Mouse (Mus musculus): ENCODE data around the gene Slc5a6. TPM values are rescaled to one million over a fixed set of nuclear protein-coding genes. Genes with fewer than 3 reads are reported as not detected.

Gene Slc5a6
- polyA plus RNA-seq (2014; fragmentation: Nextera tagmentation; extraction: Ambion mirVana) = 5.5 and 10.9 TPM in 2 replicates

DNA sequence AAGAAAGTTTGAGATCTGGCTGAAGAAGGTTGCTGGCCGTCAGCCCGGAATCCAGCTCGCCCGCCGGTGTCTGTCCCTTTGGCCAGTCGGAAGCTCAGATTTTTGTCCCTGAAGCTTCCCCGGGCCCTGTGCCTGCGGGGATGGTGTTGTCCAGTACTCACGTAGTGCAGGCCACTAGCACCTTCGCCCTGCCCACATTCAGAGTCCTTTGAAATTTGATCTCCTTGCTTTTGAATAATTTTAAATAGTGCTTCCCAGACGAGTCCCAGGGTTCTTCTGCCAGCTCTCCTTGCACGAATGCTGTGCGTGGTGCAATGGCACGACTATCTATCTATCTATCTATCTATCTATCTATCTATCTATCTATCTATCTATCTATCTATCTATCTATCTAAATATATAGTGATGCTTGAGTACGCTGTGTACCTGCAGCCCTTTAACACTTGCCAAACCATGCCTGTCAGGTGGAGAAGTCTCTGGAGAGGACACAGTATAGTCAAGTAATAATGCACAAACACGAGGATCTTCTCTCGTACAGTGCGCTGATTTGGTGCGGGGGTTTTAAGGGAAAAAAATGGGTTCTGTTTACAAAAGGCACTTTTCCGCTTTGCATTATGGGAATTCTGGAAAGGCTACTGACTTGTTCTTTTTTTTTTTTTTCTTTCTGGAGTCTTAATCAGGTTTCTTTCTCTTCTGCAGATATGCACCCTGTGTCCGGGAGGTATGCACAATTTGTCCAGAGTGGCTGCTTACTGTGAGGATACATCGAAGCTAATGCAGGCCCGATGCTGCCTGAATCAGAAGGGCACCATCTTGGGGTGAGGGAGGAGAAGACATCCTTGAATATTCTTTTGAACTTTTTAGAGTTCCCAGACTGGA, at the start of gene Slc5a6:
Slc5a6 (minus strand) TSS at position 162 of the 879 bp plus-strand sequence.
- ATAC-seq (ENCODE audit: low FRiP score, low TSS enrichment) = peak; percentile 41
- Histone ChIP-seq H3K4me2 (replicated peaks; ENCODE audit: low read depth, low read length) (peak within 1 kb of the TSS; percentile 78), H3K27me3 (ENCODE audit: control insufficient read depth, insufficient read depth, low read length) (no peaks in the 10 kb centered on the region), H3K9ac (ENCODE audit: low read depth, low read length) (peak within 1 kb of the TSS; percentile 71), H3K4me3 (ENCODE audit: low read length) (peak within 1 kb of the TSS; percentile 70), H3K36me3 (ENCODE audit: control insufficient read depth, insufficient read depth, low read length) (peaks cover 6% of the 10 kb centered on the region; the same call in 1 of the 2 replicates), H3K27ac (ENCODE audit: low read depth, low read length) (peak within 1 kb of the TSS; percentile 92), H3K4me1 (ENCODE audit: control insufficient read depth, insufficient read depth, low read length) (peaks cover 9% of the 10 kb centered on the region; the same call in 1 of the 2 replicates), H3K9me3 (ENCODE audit: control insufficient read depth, low read length) (no peaks in the 10 kb centered on the region)
- 1% methylated on average over 23 of the region's 23 CpGs for WGBS

DNA sequence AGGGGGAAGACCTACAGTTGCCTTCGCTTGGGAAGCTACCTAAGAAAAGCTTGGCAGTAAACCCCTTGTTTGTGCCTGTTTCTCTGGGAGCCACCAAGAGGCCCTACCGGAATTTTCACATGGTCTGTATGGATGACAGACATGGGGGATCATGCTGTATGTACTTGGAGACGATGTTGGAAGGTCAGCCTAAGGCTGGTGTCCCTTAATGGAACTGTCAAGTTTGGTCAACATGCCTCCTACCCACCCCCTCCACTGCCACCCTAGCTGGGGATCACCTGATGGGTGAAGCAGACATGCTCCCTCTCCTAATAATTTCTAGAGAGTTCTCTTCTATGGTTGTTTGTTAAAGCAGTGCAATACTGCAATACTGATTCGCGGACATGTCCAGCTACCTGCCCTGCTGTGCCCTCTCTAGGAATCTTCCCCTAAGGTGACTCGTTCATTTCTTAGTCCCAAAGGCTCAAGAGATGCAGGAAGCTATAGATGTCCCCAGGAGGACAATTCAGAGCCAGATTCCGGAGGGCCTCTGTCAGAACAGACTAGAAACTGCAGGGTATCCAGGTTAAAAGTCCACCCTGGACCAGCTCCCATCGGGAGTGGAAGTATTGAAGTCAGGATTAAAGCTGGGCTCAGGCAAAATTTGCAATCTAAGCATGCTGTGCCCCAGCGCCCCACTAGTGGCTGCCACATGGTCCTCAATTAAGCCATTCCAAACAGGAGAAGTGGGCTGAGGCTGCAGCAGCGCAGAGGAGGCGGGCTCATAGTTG, 47.2 kb upstream of the Slc5a6 start:
- no peak for ATAC-seq (ENCODE audit: low FRiP score, low TSS enrichment)
- 17% methylated on average over 11 of the region's 11 CpGs for WGBS
- Histone ChIP-seq H3K9ac (ENCODE audit: low read depth, low read length) (no peak overlapping the region), H3K4me1 (ENCODE audit: control insufficient read depth, insufficient read depth, low read length) (peaks cover 20% of the 10 kb centered on the region; the same call in 1 of the 2 replicates), H3K4me2 (replicated peaks; ENCODE audit: low read depth, low read length) (peak overlapping the region; percentile 45; the same call in 1 of the 2 replicates), H3K9me3 (ENCODE audit: control insufficient read depth, low read length) (no peaks in the 10 kb centered on the region), H3K27me3 (ENCODE audit: control insufficient read depth, insufficient read depth, low read length) (peaks cover 57% of the 10 kb centered on the region), H3K4me3 (ENCODE audit: low read length) (peak overlapping the region; percentile 20), H3K27ac (ENCODE audit: low read depth, low read length) (no peak overlapping the region), H3K36me3 (ENCODE audit: control insufficient read depth, insufficient read depth, low read length) (no peaks in the 10 kb centered on the region)

DNA sequence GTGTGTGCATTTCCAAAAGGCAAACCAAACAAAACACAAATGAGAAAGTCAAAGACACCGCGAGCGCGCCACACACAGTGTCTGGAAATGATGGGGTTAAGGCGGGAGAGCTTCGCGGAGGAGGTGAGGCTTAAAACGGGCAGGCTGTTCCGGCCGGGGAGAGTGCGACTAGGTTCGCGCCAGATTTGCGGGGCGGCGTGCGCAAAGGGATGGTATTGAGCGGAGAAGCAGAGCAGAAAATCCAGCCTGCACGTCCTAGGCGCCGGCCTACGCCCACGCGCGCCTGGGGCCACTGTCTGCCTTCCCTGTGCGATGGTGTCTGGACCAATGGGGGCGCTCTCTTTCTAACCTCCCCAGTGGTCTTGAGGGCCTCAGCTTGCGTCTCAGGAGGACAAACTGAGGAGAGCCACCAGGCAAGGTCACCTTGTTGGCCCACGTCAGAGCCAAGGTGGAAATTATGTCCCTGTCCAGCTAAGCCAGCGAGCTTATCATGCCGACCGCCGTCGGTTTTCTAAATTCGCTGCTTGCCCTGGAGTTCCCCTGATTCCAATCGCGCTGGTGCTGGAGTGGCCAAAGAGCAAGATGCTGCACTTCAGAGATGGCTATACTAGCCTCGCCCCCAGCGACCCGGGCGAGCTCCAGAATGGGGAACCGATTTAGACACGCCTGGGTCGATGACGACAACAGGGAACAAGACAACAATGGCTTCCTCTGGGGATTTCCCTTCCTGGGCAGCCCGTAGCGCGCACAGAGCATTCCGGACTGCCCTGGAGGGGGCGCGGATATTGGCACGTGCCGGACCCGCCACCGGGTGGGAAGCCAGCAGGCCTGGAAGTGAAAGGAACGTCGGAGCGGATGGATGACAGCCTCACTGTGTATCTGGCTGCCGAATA, 46.3 kb upstream of the Slc5a6 start:
- H3K27me3 ChIP-seq (ENCODE audit: control insufficient read depth, insufficient read depth, low read length) = peaks cover 65% of the 10 kb centered on the region
- WGBS = under 1% methylated on average over 59 of the region's 59 CpGs
- peak; percentile 26; the same call in 1 of the 2 replicates for ATAC-seq (ENCODE audit: low FRiP score, low TSS enrichment)
- H3K4me2 ChIP-seq (replicated peaks; ENCODE audit: low read depth, low read length) = peak overlapping the region; percentile 45
- no peak overlapping the region for H3K27ac ChIP-seq (ENCODE audit: low read depth, low read length)
- H3K4me3 ChIP-seq (ENCODE audit: low read length) = peak overlapping the region; percentile 20
- no peaks in the 10 kb centered on the region for H3K9me3 ChIP-seq (ENCODE audit: control insufficient read depth, low read length)
- no peak overlapping the region for H3K9ac ChIP-seq (ENCODE audit: low read depth, low read length)
- no peaks in the 10 kb centered on the region for H3K36me3 ChIP-seq (ENCODE audit: control insufficient read depth, insufficient read depth, low read length)
- peaks cover 20% of the 10 kb centered on the region; the same call in 1 of the 2 replicates for H3K4me1 ChIP-seq (ENCODE audit: control insufficient read depth, insufficient read depth, low read length)

DNA sequence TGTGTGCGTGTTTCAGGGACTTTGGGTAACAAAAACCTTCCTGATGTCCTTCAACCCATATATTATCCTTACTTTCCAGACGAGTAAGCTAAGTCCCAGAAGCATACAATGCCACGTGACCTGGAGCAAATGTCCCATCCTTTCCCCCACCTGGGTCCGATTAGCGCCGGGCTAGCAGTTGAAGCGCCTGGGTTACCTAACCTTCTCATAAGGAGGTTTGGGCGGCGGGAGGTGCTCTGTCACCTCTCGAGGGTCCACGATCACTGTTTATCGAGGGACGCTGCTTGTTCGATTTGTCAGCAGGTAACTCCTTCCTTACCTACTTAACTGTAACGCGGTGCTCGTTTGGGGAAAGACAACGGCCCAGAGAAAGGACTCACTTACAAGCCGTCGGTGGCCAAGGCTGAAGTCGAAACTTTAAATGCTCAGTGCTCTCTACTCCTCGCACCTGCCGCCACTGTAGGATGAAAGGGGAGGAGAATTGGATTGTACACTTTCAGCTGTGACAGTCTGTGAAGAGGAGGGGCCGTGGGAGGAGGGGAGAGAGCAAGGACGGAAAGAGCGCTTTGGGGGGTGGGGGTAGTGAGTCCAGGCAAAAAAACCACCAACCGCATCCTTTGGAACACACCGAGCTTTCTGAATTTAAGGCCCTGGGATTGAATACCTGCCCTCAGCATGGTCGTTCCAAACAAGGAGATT, 45.5 kb upstream of the Slc5a6 start:
- Histone ChIP-seq H3K9ac (ENCODE audit: low read depth, low read length) (no peak overlapping the region), H3K4me1 (ENCODE audit: control insufficient read depth, insufficient read depth, low read length) (peaks cover 20% of the 10 kb centered on the region; the same call in 1 of the 2 replicates), H3K36me3 (ENCODE audit: control insufficient read depth, insufficient read depth, low read length) (no peaks in the 10 kb centered on the region), H3K4me2 (replicated peaks; ENCODE audit: low read depth, low read length) (peak overlapping the region; percentile 45), H3K27ac (ENCODE audit: low read depth, low read length) (no peak overlapping the region), H3K27me3 (ENCODE audit: control insufficient read depth, insufficient read depth, low read length) (peaks cover 73% of the 10 kb centered on the region), H3K4me3 (ENCODE audit: low read length) (peak overlapping the region; percentile 20), H3K9me3 (ENCODE audit: control insufficient read depth, low read length) (no peaks in the 10 kb centered on the region)
- no peak for ATAC-seq (ENCODE audit: low FRiP score, low TSS enrichment)
- 1% methylated on average over 29 of the region's 29 CpGs for WGBS

DNA sequence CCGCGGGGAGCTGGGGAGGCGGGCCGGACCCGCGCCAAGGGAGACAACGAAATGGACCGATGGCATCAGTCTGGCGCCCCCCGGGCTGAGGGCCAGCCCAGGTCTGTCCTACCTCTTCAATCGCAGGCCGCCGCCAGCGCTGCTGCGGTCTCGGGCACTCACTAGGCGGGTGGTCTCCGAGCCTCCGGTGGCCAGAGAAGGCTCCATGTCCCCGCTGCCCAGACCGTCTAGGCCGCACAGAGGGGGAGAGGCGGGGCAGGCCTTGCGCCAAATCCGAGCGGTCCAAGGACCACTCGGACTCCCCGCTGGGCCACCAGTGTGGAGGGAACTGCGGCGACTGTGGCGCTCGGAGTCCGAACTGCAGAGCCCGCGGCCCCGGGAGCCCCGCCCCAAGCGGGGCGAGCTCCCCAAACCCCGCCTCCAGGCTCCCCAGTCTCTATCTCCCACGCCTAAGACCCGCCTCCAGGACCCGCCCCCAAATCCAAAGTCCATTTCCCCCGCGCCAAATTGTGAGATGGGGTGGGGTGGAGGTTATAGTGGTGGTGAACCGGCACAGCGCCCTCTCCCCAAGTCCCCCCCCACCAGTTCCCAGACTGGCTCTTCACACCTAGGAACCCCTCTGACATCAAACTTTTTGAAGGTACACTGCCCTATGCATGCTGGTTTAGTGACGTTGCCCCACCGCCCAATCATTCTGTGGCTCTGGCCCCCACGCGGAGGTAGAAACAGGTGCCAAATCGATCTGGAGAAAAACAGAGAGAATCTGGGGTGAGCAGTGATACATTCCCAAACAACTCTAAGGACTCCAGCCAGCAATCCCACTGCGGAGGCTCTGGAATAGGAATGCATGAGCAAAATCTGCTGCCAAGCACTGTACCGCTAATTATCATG, 44.7 kb upstream of the Slc5a6 start:
- H3K27ac ChIP-seq (ENCODE audit: low read depth, low read length) = no peak overlapping the region

DNA sequence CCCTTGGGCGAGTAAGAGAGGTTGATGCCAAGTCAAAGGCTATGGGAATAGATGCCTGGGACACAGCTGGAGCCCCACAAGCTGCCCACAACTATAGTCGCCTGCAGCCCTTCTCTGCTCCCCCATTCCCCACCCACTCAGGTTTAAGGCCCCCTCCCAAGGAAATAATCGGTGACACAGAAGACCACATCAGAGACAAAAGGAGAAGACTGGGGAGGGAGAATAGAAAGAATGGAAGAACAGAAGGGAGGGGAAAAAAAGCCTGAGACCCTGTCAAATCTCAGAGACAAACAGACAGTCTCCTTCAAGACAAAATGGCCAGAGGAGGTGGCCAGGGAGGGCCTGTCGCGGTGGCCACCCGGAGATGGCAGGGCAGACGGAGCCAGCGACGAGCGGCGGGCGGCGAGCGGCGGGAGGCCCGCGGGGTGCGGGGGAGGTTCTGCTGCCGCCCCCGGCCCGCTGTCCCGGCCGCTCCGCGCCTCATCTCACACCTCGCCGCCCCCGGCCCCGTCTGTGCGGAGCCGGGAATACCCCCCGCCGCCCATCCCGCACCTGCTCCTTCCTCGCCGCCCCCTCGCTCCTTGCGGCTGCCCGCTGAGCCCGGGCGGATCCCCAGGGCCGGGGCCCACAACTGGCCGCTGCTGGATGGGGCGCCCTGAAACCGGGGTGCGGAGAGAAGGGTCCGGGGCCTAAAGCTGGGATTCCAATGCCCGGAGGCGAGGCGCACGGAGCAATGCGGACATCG, 43.7 kb upstream of the Slc5a6 start:
- WGBS = 2% methylated on average over 37 of the region's 53 CpGs
- peak overlapping the region; percentile 41 for H3K4me3 ChIP-seq (ENCODE audit: low read length)
- no peaks in the 10 kb centered on the region for H3K9me3 ChIP-seq (ENCODE audit: control insufficient read depth, low read length)
- peaks cover 75% of the 10 kb centered on the region for H3K27me3 ChIP-seq (ENCODE audit: control insufficient read depth, insufficient read depth, low read length)
- peak overlapping the region; percentile 29; the same call in 1 of the 2 replicates for H3K9ac ChIP-seq (ENCODE audit: low read depth, low read length)
- ATAC-seq (ENCODE audit: low FRiP score, low TSS enrichment) = 0 out of 2 replicates have a peak, but pooled peaks have one; percentile 3
- H3K36me3 ChIP-seq (ENCODE audit: control insufficient read depth, insufficient read depth, low read length) = no peaks in the 10 kb centered on the region
- H3K4me2 ChIP-seq (replicated peaks; ENCODE audit: low read depth, low read length) = peak overlapping the region; percentile 50
- no peak overlapping the region for H3K27ac ChIP-seq (ENCODE audit: low read depth, low read length)
- H3K4me1 ChIP-seq (ENCODE audit: control insufficient read depth, insufficient read depth, low read length) = peaks cover 20% of the 10 kb centered on the region; the same call in 1 of the 2 replicates

More for the DNA sequence above, 44.7 kb upstream of the Slc5a6 start:
- Histone ChIP-seq H3K9ac (ENCODE audit: low read depth, low read length) (peak overlapping the region; percentile 29; the same call in 1 of the 2 replicates), H3K4me1 (ENCODE audit: control insufficient read depth, insufficient read depth, low read length) (peaks cover 20% of the 10 kb centered on the region; the same call in 1 of the 2 replicates), H3K4me2 (replicated peaks; ENCODE audit: low read depth, low read length) (peak overlapping the region; percentile 50), H3K27me3 (ENCODE audit: control insufficient read depth, insufficient read depth, low read length) (peaks cover 75% of the 10 kb centered on the region), H3K4me3 (ENCODE audit: low read length) (peak overlapping the region; percentile 41), H3K36me3 (ENCODE audit: control insufficient read depth, insufficient read depth, low read length) (no peaks in the 10 kb centered on the region), H3K9me3 (ENCODE audit: control insufficient read depth, low read length) (no peaks in the 10 kb centered on the region)
- under 1% methylated on average over 46 of the region's 54 CpGs for WGBS
- ATAC-seq (ENCODE audit: low FRiP score, low TSS enrichment) = peak; percentile 56

DNA sequence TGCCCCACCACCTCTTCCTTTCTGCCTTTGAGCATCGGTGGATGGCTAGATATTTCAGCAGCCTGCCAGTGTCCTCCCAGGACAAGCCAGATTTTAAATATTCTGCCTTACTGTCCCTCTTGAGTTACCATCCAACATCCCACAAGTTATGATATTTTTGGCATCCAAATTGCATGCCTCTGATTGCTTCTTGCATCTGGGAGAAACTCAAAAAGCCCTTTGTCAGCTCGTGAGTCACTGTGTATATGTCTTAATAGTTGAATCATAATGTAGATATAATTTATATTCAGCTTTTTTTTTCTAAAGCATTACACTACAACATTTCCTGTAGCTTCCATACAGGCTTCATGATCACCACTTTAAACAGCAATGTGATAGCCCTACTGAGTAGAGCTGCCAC, 38.4 kb upstream of the Slc5a6 start:
- peaks cover 30% of the 10 kb centered on the region for H3K27me3 ChIP-seq (ENCODE audit: control insufficient read depth, insufficient read depth, low read length)
- H3K9ac ChIP-seq (ENCODE audit: low read depth, low read length) = no peak overlapping the region
- WGBS = 75% methylated on average over 2 of the region's 2 CpGs
- H3K4me2 ChIP-seq (replicated peaks; ENCODE audit: low read depth, low read length) = no peak overlapping the region
- no peak overlapping the region for H3K4me3 ChIP-seq (ENCODE audit: low read length)
- ATAC-seq (ENCODE audit: low FRiP score, low TSS enrichment) = no peak
- H3K4me1 ChIP-seq (ENCODE audit: control insufficient read depth, insufficient read depth, low read length) = peaks cover 5% of the 10 kb centered on the region
- no peaks in the 10 kb centered on the region for H3K9me3 ChIP-seq (ENCODE audit: control insufficient read depth, low read length)
- no peaks in the 10 kb centered on the region for H3K36me3 ChIP-seq (ENCODE audit: control insufficient read depth, insufficient read depth, low read length)
- no peak overlapping the region for H3K27ac ChIP-seq (ENCODE audit: low read depth, low read length)
